Mouse (Mus musculus) colon, adult 2 months (tissue): ENCODE data around the gene Slc22a13. TPM values are rescaled to one million over a fixed set of nuclear protein-coding genes. Genes with fewer than 3 reads are reported as not detected.

Experiments
- polyA plus RNA-seq: library from polyadenylated mRNA; depleted of rRNA; stranded (reverse); fragments of >200 nt; gene quantifications from 2 replicates; pipeline ENCODE4 v1.2.3, GENCODE M21; 2012; rRNA removed

Slc22a13 gene
- 0.13 TPM in 1 of 2 replicates, not detected in the other for polyA plus RNA-seq

DNA sequence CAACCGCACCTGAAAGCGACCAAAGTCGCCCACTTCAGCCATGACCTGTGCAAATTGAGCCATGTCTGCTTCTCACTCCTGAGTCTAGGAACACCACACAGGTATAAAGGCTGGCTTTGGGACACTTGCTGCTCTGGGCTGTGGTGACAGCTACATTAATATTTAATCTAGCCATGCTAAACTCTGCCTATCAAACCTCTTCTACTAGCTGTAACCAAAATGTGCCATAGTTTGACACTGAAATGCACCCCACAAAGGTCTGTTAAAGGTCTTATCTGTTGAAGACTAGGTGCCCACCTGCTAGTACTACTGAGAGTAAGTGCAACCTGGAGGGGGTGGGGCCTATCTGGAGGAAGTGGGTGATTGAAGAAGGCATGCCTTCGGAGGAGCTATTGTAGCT, at the start of gene Slc22a13:
TSS of gene Slc22a13 (minus strand) at position 101 of the 400 bp plus-strand sequence.

DNA sequence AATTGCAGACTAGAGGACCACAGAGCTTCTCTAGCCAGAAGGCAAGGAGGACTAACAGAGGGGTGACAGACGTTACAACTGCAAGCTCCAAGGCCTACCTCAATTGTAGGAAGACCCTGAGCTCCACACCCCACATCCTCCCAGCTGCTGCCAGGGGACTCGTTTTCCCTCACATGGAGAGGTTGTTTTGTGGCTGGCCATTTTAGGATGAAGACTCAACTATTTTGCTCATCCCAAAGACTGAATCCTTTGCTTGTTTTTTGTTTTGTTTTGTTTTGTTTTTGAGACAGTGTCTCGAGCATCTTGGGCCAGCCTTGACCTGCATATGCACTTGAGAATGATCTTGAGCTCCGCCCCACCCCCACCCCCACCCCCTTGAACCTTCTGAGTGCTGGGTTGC, 50.0 kb downstream of the Slc22a13 start, which contains the start of gene Gm47289:
TSS of gene Gm47289 (plus strand) at position 301 of the 400 bp plus-strand sequence.

DNA sequence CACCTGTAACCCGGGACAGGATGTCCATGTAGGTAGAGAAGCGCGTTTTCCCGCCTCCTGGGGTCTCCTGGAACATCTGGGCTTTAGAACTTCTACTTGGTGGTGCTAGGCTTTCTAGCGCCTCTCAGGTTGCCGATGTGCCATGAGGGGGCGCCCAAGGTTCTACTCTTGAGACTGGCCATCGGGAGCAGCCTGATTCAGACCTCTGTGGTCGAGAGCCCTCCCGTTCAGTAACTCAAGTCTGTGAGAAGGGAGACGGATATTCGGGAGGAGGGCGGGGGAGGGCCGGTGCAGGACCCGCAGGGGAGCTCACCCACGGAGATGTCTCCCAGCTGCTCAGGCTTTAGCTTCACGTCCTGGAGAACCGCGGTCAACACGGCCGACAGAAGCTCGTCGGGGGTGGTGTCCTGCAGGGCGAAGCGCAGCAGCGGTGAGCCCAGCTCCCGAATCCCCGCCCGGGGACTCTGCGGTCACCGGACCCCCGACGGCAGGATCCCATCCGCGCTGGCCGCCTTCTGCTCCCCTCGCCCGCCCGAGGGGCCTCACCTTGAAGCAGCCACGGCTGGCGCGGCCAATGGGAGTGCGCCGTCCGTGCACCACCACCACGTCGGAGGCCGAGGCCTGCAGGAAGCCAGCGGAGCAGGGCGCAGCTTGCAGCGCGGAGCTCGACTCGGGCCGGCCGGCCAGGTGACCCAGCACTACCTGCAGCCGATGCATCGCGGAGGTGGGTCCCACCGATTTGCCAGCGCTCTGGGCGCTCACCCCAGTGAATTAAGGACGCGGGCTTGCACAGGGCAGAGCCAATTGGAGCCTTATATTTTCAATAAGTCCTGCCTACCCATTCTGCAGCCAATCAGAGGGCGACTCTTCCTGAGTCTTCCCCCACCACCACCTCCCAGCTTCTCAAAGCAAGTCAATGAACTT, 52.4 kb downstream of the Slc22a13 start, which contains the start of gene Acaa1b:
TSS of gene Acaa1b (minus strand) at position 816 of the 924 bp plus-strand sequence.

Other genes with a start within 250 kb of the Slc22a13 start
- gene Vill, start 156.3 kb downstream of the Slc22a13 start, polyA plus RNA-seq = 12.3 and 19.2 TPM in 2 replicates
- gene Plcd1, start 115.6 kb downstream of the Slc22a13 start, polyA plus RNA-seq = 53.1 and 67.2 TPM in 2 replicates
- 0.34 and 1.0 TPM in 2 replicates for gene Dlec1, start 106.6 kb downstream of the Slc22a13 start, polyA plus RNA-seq
- 4.8 and 13.7 TPM in 2 replicates for gene Acaa1b, start 52.0 kb downstream of the Slc22a13 start, polyA plus RNA-seq
- gene Gm47289, start 49.9 kb downstream of the Slc22a13 start, polyA plus RNA-seq = not detected in 2 replicates
- 14.6 and 14.7 TPM in 2 replicates for gene Oxsr1, start 113.3 kb upstream of the Slc22a13 start, polyA plus RNA-seq
- gene Acaa1a, start 130.6 kb upstream of the Slc22a13 start, polyA plus RNA-seq = 322 and 341 TPM in 2 replicates
- 25.8 and 28.6 TPM in 2 replicates for gene Myd88, start 132.3 kb upstream of the Slc22a13 start, polyA plus RNA-seq
- 6.4 and 9.0 TPM in 2 replicates for gene Xylb, start 148.3 kb upstream of the Slc22a13 start, polyA plus RNA-seq
- not detected in 2 replicates for gene Slc22a14, start 156.5 kb upstream of the Slc22a13 start, polyA plus RNA-seq
- gene Acvr2b, start 193.0 kb upstream of the Slc22a13 start, polyA plus RNA-seq = 6.4 and 6.9 TPM in 2 replicates
- gene Exog, start 235.8 kb upstream of the Slc22a13 start, polyA plus RNA-seq = 2.4 and 2.5 TPM in 2 replicates